Mouse (Mus musculus): Measurements from ENCODE around the gene Gm9803.

Gene Gm9803

DNA sequence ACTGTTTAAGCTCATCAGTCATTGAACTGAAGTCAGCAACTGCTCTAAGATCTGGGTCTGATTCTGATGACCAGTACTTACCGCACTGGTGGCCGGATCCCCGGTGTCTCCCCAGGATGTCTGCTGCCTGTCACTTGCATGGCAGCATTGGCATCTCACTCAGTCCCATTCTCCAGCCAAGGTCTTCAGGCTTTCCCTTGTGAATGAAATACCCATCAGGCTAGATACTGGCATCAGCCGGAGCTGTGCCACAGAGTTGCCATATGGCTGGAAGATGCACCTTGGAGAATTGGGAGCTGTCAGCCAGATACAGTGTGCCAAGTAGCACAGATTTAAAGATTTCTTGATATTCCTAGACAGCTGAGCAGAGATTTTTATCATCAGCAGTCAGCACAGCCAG is 21.3 kb upstream of the Gm9803 start:
- Histone ChIP-seq H3K9me3 (ENCODE audit: low read length) (no peaks in the 10 kb centered on the region), H3K4me1 (replicated peaks; ENCODE audit: low read depth, low read length) (peaks cover 72% of the 10 kb centered on the region)
- TF ChIP-seq NANOG (IDR thresholded peaks at IDR 0.05; ENCODE audit: borderline replicate concordance, low read length) (no peak), CTCF (conservative IDR thresholded peaks at IDR 0.05; ENCODE audit: low read length) (no peak), POU5F1 (IDR thresholded peaks at IDR 0.05; ENCODE audit: borderline replicate concordance, low read length) (no peak)

DNA sequence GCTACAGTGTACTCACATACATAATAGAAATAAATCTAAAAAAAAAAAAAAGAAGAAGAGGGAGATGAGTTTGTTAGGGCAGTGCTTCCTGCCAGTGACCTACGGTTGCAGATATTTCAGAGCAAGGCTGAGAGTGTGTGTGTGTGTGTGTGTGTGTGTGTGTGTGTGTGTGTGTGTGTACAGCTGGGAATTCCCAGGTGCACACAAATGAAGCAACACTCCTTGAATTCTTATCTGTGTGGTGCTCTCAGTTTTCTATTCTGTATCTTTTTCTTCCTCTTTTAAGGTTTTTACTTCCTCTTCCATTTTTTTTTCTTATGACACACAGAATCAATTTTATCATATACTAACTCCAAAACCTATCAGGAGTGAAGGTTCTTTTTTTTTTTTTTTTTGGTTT is 19.6 kb upstream of the Gm9803 start:
- no peak for TF ChIP-seq NANOG (IDR thresholded peaks at IDR 0.05; ENCODE audit: borderline replicate concordance, low read length)
- TF ChIP-seq CTCF (conservative IDR thresholded peaks at IDR 0.05; ENCODE audit: low read length) = no peak
- no peak for TF ChIP-seq POU5F1 (IDR thresholded peaks at IDR 0.05; ENCODE audit: borderline replicate concordance, low read length)
- H3K27me3 ChIP-seq (ENCODE audit: insufficient read depth, low read length) = no peaks in the 10 kb centered on the region
- H3K9me3 ChIP-seq (ENCODE audit: low read length) = no peaks in the 10 kb centered on the region
- no peak overlapping the region for H3K4me3 ChIP-seq (replicated peaks; ENCODE audit: low read length)
- peaks cover 72% of the 10 kb centered on the region for H3K4me1 ChIP-seq (replicated peaks; ENCODE audit: low read depth, low read length)
- H3K36me3 ChIP-seq (ENCODE audit: insufficient read depth, low read length) = peaks cover 79% of the 10 kb centered on the region

More for the DNA sequence above, 21.3 kb upstream of the Gm9803 start:
- H3K4me3 ChIP-seq (replicated peaks; ENCODE audit: low read length) = no peak overlapping the region
- H3K36me3 ChIP-seq (ENCODE audit: insufficient read depth, low read length) = peaks cover 87% of the 10 kb centered on the region
- H3K27me3 ChIP-seq (ENCODE audit: insufficient read depth, low read length) = no peaks in the 10 kb centered on the region

GRCm38 (mm10) chr10:43507051-43507450 is 16.8 kb upstream of the Gm9803 start:
- Histone ChIP-seq H3K9me3 (ENCODE audit: low read length) (no peaks in the 10 kb centered on the region), H3K36me3 (ENCODE audit: insufficient read depth, low read length) (peaks cover 79% of the 10 kb centered on the region), H3K4me3 (replicated peaks; ENCODE audit: low read length) (peak overlapping the region; percentile 5), H3K27me3 (ENCODE audit: insufficient read depth, low read length) (peaks cover 20% of the 10 kb centered on the region), H3K4me1 (replicated peaks; ENCODE audit: low read depth, low read length) (peaks cover 84% of the 10 kb centered on the region)
- TF ChIP-seq CTCF (conservative IDR thresholded peaks at IDR 0.05; ENCODE audit: low read length) = no peak
- TF ChIP-seq POU5F1 (IDR thresholded peaks at IDR 0.05; ENCODE audit: borderline replicate concordance, low read length) = no peak
- no peak for TF ChIP-seq NANOG (IDR thresholded peaks at IDR 0.05; ENCODE audit: borderline replicate concordance, low read length)

DNA sequence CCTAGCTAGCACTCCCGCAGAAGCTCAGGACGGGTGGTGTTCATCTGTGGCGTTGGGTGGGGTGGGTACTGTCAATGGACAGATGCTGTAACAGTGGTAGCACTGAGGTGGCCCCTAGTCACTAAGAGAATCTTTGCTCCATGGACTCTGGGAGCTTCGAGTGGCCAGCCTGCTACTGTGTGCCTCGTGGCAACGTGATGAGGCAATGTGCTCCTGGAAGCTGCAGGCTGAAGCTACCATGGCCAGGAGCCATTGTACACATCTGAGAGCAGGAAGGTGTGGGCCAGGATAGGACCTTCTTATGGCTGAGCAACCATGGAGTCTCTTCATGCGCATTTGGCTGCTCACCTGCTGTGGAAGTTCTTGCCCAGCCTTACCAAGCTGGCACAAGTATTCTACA is 14.7 kb upstream of the Gm9803 start:
- TF ChIP-seq NANOG (IDR thresholded peaks at IDR 0.05; ENCODE audit: borderline replicate concordance, low read length) (no peak), CTCF (conservative IDR thresholded peaks at IDR 0.05; ENCODE audit: low read length) (no peak), POU5F1 (IDR thresholded peaks at IDR 0.05; ENCODE audit: borderline replicate concordance, low read length) (no peak)
- Histone ChIP-seq H3K36me3 (ENCODE audit: insufficient read depth, low read length) (peaks cover 80% of the 10 kb centered on the region), H3K4me3 (replicated peaks; ENCODE audit: low read length) (0 out of 2 replicates have a peak overlapping the region, but pooled peaks have one; percentile 72), H3K4me1 (replicated peaks; ENCODE audit: low read depth, low read length) (peaks cover 86% of the 10 kb centered on the region), H3K9me3 (ENCODE audit: low read length) (no peaks in the 10 kb centered on the region), H3K27me3 (ENCODE audit: insufficient read depth, low read length) (peaks cover 20% of the 10 kb centered on the region)

DNA sequence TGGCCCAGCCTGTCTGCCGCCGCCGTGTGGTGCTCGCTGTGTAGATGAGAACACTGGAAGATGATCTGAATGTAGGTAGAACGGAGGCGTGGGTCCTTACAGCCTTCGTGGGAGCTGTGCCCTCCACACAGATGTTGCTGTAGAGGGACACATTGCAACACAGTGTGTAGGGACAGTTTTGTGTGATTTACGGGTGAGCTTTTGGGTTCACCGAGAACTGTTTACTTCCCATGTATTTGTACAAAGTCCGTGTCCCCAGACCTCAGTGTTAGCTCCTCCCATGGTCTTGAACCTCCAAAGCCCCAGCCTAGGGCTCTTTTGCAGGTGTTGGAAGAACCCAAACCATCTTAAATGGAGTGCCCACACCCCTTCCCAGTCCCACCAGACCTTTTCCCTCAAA is 10.9 kb upstream of the Gm9803 start:
- TF ChIP-seq NANOG (IDR thresholded peaks at IDR 0.05; ENCODE audit: borderline replicate concordance, low read length) (no peak), CTCF (conservative IDR thresholded peaks at IDR 0.05; ENCODE audit: low read length) (no peak), POU5F1 (IDR thresholded peaks at IDR 0.05; ENCODE audit: borderline replicate concordance, low read length) (no peak)
- no peaks in the 10 kb centered on the region for H3K9me3 ChIP-seq (ENCODE audit: low read length)

DNA sequence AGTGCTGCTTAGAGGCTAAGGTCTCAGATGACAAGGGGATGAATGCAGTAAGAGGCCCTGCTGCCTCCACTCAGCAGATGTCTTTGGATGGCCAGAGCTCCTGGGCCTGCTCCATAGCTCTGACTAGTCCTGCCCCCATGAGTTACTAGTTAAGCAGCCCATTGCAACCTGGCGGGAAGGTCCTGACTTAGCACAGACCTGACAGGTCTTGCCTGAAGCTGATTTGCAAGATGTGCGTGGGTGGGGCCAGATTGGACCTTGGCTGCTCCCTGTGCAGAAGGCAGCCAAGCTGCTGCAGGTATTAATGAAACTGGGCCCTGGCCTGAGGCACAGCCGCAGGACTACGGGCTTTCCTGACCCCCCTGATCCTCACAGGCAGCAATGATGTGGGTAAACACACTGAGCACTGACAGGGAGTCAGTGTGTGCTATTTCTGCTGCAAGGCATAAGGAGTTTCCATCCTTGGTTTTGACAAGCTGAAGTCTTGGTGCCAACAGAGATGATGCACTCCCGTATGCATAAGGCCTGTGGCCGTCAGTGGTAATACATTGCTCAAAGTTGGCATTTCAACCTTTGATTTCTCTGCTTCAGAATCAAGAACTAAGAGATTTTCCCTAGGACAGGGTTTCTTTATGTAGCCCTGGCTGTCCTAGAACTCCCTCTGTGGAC is 6.8 kb upstream of the Gm9803 start:
- H3K9me3 ChIP-seq (ENCODE audit: low read length) = no peaks in the 10 kb centered on the region
- H3K36me3 ChIP-seq (ENCODE audit: insufficient read depth, low read length) = peaks cover 40% of the 10 kb centered on the region
- TF ChIP-seq NANOG (IDR thresholded peaks at IDR 0.05; ENCODE audit: borderline replicate concordance, low read length) (no peak), CTCF (conservative IDR thresholded peaks at IDR 0.05; ENCODE audit: low read length) (no peak), POU5F1 (IDR thresholded peaks at IDR 0.05; ENCODE audit: borderline replicate concordance, low read length) (no peak)
- H3K27me3 ChIP-seq (ENCODE audit: insufficient read depth, low read length) = no peaks in the 10 kb centered on the region; the same call in 1 of the 2 replicates
- H3K4me3 ChIP-seq (replicated peaks; ENCODE audit: low read length) = no peak overlapping the region
- peaks cover 44% of the 10 kb centered on the region for H3K4me1 ChIP-seq (replicated peaks; ENCODE audit: low read depth, low read length)

More for the DNA sequence above, 10.9 kb upstream of the Gm9803 start:
- H3K27me3 ChIP-seq (ENCODE audit: insufficient read depth, low read length) = peaks cover 20% of the 10 kb centered on the region
- peaks cover 81% of the 10 kb centered on the region for H3K4me1 ChIP-seq (replicated peaks; ENCODE audit: low read depth, low read length)
- peaks cover 77% of the 10 kb centered on the region for H3K36me3 ChIP-seq (ENCODE audit: insufficient read depth, low read length)
- H3K4me3 ChIP-seq (replicated peaks; ENCODE audit: low read length) = no peak overlapping the region

DNA sequence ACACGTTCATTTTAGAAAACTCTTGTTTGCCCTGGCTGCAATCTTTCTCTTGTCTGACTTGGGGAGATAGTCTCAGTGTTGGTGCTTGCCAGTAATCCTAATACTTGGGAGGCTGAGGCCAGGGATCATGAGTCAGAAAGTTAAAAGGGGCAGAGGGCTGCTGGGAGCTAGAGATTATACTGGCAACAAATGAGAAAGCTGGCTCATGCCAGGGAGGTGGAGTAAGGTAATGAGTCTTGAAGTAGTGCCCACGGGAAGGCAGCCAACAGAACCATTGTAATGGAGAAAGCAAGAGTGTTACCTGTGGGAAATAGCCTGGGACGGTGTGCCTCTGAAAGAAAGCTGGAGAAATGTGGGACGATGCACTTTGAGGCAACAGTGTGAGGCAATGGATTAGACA is 6.0 kb upstream of the Gm9803 start:
- TF ChIP-seq NANOG (IDR thresholded peaks at IDR 0.05; ENCODE audit: borderline replicate concordance, low read length) (no peak), CTCF (conservative IDR thresholded peaks at IDR 0.05; ENCODE audit: low read length) (no peak), POU5F1 (IDR thresholded peaks at IDR 0.05; ENCODE audit: borderline replicate concordance, low read length) (no peak)
- Histone ChIP-seq H3K9me3 (ENCODE audit: low read length) (no peaks in the 10 kb centered on the region), H3K36me3 (ENCODE audit: insufficient read depth, low read length) (peaks cover 34% of the 10 kb centered on the region), H3K4me1 (replicated peaks; ENCODE audit: low read depth, low read length) (peaks cover 38% of the 10 kb centered on the region), H3K27me3 (ENCODE audit: insufficient read depth, low read length) (no peaks in the 10 kb centered on the region), H3K4me3 (replicated peaks; ENCODE audit: low read length) (no peak overlapping the region)

GRCm38 (mm10) chr10:43518368-43518767 is 5.5 kb upstream of the Gm9803 start:
- no peak overlapping the region for H3K4me3 ChIP-seq (replicated peaks; ENCODE audit: low read length)
- H3K27me3 ChIP-seq (ENCODE audit: insufficient read depth, low read length) = no peaks in the 10 kb centered on the region
- no peaks in the 10 kb centered on the region for H3K9me3 ChIP-seq (ENCODE audit: low read length)
- peaks cover 33% of the 10 kb centered on the region for H3K4me1 ChIP-seq (replicated peaks; ENCODE audit: low read depth, low read length)
- TF ChIP-seq POU5F1 (IDR thresholded peaks at IDR 0.05; ENCODE audit: borderline replicate concordance, low read length) (no peak), CTCF (conservative IDR thresholded peaks at IDR 0.05; ENCODE audit: low read length) (no peak), NANOG (IDR thresholded peaks at IDR 0.05; ENCODE audit: borderline replicate concordance, low read length) (no peak)
- H3K36me3 ChIP-seq (ENCODE audit: insufficient read depth, low read length) = peaks cover 28% of the 10 kb centered on the region

DNA sequence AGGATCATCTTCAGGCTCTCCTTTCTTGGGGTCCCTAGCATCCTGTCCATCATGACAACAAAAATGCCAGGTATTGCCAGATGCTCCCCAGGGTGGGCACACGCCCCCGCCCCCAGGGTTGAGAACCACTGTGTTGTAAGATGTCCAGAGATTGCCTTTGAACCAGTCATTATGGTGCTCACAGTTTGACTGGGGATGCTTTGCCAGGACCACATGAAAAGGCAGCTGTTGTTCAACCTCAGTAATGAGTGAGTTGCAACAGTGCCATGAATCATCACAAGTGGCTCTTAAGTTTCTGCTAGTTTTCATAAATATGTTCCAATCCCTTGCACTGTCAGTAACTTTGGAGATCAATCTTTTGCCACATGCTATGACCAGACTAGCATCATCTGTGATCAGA is 3.9 kb upstream of the Gm9803 start:
- TF ChIP-seq CTCF (conservative IDR thresholded peaks at IDR 0.05; ENCODE audit: low read length) = no peak
- TF ChIP-seq POU5F1 (IDR thresholded peaks at IDR 0.05; ENCODE audit: borderline replicate concordance, low read length) = no peak
- no peak for TF ChIP-seq NANOG (IDR thresholded peaks at IDR 0.05; ENCODE audit: borderline replicate concordance, low read length)
- peaks cover 33% of the 10 kb centered on the region for H3K4me1 ChIP-seq (replicated peaks; ENCODE audit: low read depth, low read length)
- H3K27me3 ChIP-seq (ENCODE audit: insufficient read depth, low read length) = no peaks in the 10 kb centered on the region
- no peaks in the 10 kb centered on the region for H3K9me3 ChIP-seq (ENCODE audit: low read length)
- H3K4me3 ChIP-seq (replicated peaks; ENCODE audit: low read length) = no peak overlapping the region
- peaks cover 19% of the 10 kb centered on the region for H3K36me3 ChIP-seq (ENCODE audit: insufficient read depth, low read length)
